Mouse (Mus musculus) urinary bladder, postnatal 25 days (tissue): ENCODE data around the gene Fam110a.
"Not testable (repeated sequence)": the region's sequence is repeated elsewhere in the genome, so short reads cannot be mapped to it uniquely, and the experiment has no call there.

Source experiments
- DNase-seq: peaks from one replicate; pipeline ENCODE4 v3.0.0; 2022; ENCODE audit warnings: low spot score

Gene Fam110a

DNA sequence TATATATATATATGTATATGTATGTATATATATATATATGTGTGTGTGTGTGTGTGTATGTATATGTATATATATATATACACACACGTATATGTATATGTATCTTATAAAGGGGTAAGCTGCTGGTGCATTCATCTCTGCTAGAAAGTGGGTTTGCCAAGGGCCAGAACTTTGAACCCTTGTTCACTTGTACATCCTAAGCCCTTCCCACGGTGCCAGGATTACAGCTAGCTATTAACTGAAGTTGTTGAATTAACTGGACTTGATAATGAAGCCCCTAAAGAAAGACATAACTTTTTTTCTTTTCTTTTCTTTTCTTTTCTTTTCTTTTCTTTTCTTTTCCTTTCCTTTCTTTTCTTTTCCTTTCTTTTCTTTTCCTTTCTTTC, 17.2 kb upstream of the Fam110a start:
- not testable (repeated sequence) for DNase-seq

DNA sequence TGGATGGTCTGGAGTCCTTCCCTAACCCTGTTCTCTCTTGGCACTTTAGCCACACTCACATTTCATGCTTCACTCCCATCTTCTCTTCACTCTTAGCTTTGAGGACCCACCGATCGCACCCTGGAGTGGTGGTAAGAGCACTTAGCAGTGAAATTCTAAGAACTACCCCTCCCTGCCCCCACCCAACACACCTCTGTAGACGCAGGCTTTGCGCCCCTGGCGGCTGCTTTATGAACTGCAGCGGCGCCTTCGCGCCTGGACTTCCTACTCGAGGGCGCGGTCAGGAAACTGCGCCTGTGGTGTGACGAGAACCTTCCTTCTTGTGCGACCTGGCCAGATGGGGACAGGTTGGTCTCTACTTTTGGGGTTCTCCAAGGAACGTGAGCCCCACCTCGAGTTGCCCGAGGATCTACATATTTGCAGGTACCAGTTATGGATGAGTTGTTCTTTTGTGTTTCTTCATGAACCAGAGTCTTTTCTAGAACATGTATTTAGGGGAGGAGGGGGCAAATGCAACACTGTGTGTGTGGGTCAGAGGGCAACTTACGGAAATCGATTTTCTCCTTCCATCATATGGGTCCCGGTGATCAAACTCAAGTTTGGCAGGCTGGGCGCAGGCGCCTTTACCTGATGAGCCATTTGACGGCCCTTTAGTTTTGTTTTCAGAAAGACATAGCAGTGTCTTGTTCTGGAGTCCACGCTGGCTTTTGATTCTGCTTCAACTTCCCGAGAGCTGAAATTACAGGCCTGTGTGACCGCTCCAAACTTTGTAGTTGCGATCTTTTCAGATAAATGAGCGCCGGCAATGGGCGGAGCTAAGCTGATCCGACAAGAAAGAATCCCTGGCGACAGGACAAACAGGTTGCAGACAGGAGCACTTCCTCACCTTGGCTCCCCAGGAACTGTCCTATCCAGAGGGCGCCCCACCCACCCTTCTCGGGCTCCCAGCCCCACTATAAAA, 16.5 kb upstream of the Fam110a start, which contains the start of gene Slc52a3:
Slc52a3 (plus strand) TSS at position 283 of the 961 bp plus-strand sequence.
- peak; percentile 95 for DNase-seq

DNA sequence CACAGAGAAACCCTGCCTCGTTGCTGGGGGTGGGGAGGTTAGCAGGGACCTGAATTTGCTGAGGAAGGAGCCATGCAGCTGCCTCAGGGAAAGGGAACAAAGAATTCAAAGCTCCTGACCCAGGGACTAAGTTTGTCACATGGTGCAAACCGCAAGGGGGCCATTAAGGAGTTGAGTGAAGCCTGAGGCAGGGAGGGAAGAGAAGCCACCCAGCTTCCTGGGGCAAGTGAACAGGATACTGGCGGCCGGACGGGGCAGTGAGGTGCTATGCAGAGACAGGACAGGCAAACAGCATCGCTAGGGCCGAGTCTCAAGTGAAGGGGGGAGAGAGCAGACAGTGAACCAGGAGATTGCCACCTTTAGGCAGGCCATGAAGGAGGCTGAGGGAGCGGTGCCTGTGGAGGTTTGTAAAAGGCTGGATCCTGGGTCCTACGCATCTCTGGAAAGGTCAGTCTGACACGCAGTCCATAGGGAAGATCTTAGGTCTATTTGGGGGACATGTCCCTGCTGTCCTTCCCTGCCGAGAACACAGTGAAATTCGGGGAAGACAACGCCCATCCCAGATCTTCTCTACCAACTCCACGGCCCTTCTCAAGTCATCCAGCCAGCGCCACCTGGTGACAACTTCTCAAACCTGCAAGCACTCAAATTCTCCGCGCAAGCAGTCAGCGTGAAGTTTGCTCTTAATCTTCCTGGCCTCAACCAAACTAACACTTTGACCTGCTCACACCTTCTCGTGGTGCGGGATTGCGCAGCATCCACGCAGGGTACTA, 14.5 kb upstream of the Fam110a start:
- DNase-seq: peak; percentile 80

DNA sequence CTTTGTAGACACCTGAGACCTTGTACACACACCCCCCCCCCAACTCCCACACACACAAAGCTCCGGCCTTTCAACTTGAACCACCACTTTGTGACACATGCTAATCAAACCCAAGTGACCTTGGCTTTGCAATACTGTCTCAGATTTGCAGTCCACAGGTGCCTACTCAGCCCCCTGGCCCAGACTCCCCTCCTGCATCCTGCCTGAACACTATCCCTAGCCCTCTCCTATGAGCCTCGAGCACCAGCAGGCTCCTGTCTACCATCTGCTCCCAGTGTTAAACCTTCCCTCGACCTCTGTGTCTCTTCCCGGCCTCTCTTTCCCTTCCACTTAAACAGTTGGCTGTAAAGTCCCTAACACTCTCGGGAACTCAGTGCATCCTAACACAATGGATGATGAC, 11.4 kb upstream of the Fam110a start:
- DNase-seq: no peak

DNA sequence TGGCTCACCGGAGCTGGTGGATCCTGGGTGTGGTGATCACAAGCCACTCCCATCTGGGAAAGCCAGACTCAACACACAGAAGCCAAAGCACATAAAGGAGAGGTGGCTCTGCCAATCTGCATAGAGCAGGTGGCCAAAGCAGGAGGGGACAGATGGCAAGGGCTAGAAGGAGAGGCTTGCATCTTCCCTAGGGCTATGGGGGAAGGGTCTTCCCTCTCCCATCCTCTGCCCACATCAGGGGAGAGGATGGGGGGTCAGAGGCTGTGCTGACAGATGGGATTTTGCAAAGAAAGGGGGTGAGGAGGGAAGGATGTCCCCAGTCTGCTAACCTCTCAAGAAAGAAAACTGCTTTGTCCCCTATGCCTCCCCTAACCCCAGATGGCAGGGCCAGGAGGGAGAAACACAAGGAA, 11.0 kb upstream of the Fam110a start:
- DNase-seq: no peak

DNA sequence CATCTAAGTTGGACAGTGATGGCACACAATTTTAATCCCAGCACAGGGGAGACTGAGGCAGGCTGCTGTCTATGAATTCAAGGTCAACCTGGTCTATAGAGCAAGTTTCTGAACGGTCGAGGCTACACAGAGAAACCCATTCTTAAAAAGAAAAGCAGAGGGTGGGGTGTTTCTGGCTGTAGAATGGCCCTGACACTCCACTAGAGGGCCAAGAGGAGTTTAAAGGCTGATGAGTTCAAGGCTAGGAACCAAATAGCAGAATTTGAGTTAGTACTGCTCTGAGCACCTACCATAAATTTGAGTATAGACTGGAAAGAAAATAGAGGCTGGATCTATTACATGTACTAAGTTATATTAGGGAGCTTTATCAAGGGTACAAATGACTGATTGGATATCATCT, 9.0 kb upstream of the Fam110a start:
- no peak for DNase-seq

DNA sequence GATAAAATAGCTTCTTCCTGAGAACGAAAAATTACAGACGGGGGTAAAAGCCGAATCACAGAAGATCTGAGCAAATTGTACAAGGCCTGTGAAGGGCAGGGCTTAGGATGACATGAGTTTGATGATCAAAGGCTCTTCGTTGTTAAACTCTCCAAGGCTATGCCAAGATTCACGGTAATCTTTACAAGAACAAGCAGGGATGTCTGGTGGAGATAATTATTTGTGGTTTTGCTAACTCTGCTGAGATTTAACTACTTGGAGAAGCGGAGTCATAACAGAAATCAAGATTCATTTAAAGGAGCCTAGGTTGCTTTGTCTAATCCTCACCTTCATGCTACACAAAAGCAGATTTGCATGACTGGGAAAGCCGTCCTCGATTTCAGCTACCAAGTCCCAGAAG, 6.9 kb upstream of the Fam110a start:
- no peak for DNase-seq

DNA sequence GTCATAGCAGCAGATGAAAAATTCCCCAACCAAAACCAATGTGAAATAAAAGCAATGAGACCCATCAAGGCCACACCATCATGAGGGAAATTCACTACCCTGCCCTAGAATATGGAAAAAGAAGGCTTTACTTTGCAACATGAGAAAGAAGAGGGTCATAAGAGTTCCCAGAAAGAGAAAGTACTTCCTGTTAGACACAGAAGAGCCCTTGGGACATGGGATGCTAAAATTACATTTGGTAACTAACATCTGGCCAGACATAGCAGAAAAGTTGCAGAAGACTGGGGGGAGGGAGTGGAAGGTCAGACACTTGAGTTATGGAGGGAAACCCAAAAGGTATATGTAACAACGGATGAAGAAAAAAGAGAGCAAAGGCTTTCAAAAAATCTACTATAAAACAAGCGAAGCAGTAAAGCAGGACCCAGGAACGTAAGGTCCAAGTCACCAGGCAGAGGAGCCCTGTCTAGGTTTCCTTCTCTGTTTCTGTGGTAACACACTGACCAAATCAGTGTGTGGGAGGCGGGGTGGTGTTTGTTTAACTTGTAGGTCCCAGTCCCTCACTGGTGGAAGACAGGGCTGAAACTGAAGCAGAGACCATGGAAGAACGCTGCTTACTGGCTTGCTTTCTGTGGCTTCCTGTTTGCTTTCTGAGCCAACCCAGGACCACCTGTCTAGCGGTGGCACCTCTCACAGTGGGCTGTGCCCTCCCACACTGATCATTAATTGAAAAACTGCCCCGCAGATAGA, 5.6 kb upstream of the Fam110a start:
- DNase-seq: no peak

DNA sequence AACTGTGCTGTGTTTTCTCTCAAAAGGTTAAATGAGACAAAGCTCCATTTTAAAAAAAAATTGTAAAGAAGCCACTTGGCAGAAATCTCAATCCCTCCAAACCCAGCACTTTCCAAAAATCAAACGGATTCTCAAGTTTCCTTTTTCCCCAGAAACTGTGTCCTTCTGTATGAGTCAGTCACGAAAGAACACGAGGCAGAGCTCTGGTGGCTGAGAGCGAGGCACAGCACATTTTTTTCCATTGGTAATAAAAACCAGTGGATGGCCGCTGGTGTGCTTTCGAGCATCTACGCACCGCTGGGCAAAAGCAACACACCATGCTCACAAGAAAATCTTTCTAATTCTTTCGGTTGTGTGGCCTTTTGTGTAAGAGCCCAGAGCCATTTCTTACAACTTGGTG, 4.0 kb upstream of the Fam110a start:
- no peak for DNase-seq

DNA sequence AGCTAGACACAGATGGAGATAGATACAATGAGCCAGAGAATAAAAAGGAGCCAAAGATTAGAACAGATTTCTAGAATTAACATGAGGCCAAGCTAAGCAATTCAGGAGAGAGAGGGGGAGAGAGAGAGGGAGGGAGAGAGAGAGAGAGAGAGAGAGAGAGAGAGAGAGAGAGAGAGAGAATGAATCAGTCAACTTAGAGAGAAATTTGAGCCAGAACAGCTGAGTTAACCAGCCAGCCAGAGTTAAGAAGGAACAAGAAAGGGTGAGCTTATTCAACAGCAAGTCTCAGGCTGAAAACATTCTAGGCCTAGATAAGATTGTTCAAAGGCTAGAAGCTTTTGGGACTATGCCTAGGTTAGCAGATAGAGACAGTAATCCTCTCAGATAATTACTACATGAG, 2.5 kb upstream of the Fam110a start:
- DNase-seq: no peak

DNA sequence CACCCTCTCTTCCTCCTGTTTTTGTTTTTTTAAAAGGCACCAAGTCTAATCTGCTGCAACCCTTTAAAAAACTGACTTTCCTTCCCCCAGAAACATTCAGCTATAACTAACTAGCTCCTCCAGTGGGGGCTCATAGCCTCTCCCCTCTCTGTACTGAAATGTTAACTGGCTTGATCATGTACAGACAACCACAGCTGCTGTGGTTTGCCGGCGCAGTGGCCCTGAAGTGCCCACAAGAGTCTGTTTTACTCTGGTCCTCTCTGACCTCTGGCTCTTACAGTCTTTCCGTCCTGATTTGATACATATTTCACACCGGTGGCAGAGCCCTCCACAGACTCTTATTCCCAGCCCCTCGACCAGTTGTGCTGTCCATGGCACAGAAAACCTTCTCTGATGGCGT, 1.2 kb upstream of the Fam110a start:
- DNase-seq: no peak

DNA sequence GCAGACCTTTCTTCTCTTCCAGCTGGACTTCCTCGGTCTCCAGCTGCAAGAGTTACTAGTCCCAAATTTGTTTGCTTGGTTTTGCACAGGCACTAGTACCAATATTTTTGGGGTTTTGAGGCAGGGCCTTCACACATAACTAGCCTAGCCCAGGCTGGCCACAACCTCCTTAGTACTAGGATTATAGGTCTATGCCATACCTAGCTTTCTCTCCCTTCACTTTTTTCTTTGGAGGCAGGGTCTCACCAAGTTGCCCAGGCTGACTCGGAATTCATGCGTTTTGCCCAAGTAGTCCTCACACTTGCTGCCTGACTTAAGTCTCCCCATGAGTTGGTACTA, 305 bp upstream of the Fam110a start:
- no peak for DNase-seq

DNA sequence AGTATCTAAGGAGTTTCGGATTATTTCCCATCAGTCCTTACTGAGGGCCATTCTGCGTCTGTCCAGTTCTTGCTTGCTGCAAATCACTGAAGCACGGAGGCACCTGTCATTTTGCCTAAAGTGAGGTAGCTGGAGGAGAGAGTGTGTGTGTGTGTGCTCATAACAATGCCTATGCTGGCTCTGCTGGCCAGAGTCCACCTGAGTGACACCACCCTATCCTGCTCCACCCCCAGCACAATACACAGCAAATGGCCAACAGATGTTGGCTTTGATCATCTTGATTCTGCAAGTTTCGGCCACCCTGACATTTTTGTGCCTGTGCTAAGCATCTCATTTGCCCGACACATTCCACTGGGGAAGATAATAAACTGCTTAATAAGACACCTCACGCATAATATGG, 1.5 kb downstream of the Fam110a start:
- DNase-seq: no peak

DNA sequence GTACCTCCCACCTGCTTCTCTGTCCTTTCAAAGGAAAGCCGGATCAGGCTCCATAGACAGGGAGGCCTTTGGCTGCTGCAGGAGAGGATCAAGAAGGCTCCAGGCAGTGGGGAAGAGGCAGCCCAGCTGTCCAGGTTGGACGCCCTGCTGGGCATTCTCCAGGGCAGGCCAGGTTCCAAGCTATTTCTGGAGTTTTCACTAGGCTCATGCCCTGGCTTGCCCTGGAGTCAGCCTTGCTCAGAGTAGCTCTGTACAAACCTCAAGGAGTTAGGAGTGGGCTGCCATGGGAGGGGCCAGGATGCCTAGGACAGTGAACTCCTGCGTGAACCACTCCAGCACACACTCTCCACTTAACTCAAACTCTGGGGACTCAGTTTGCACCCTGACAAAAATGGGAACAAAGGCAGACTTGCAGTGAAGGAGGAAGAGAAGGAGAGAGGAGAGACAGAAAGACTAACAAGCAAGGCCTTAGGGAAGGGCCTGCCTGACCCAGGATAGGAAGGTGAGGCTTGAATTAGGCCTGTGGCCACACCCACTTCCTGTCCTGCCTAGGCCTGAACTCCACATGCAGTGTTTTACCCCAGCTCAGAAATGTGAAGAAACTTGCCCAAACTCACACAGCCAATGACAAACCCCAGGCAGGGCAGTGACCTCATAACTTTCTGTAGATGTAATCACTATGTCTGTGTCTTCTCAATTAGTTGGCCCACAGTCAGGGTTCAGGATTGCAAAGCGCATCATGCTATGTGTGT, 2.2 kb downstream of the Fam110a start:
- no peak for DNase-seq

DNA sequence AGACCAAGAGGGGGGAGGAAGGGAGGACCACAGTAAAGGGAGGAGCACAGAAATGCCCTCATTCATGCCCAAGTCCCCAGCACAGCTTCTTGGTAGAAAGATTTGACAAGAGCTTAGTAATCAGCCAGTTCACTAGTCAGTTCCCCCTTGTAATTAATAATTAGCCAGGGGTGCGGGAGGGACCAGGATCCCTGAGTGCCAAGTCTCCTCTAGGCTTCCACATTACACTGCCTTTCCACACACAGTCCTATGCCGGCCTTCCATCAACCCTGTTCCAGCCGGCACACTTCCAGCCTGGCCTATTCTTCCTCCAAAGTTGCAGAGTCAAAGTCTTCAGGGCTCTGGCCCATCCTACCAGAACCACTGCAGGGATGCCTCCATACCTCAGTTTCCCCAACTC, 4.0 kb downstream of the Fam110a start:
- DNase-seq: no peak

DNA sequence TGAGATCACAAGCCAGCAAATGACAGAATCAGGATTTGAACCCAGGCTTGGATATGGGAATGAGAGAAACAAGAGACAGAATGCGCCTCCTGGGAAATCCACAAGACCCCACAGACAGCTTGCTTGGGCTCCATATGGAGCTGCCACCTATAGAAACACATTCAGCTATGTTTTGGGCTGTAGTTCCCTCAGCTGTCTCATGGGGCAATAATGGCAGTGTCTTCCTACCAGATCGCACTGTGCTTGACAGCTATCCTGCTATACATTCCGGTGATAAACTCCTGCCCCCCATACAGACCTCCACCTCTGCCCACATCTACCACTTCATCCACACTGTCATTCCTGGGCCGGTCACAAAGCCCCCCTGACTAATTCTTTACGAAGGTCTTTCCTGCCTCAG, 4.7 kb downstream of the Fam110a start:
- DNase-seq: no peak

DNA sequence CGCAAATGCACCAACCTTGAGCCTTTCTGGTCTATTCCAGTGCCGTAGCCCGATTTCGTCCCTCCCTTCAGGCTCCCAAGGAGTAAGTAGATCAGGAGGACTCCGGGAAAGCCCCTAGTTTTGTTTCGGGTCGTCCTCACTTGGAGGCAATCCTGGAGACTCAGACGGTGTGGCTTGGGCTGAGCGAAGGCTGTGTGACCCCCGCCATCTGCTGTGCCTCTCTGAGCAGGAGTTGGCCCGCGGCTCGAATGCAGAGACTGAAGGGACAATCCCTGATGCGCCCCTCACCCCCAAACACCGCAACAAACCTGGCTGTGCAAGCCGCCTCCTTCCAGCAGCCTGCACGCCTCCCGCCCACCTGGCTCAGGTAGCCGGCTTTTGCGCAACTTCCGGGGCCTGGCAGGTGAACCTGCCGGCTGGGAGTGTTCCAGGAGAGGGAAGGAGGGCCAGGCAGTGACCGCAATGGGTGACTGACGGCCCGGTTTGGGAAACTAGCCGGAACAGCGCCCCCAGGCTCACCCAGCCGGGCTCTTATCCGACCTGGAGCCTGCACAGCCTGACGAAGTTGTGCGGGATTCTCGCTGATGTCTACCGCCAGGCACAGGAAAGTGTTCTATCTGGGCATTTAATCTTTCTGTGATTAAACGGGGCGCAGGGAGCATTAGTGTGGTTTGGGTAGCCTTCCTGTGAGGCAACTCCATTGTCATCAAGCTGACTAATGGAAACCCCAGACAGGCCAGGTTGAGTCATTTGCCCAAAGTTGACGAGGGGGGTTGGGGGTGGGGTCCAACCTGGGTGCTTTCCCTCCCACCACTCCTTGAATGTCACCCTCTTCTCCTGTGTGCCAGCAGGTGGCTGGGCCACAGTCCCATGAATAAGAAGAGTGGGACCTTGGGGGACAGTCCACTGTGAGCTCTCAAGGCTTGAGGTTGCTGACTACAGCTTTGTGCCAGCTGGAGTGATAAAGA, 6.1 kb downstream of the Fam110a start:
- peak; percentile 60 for DNase-seq

DNA sequence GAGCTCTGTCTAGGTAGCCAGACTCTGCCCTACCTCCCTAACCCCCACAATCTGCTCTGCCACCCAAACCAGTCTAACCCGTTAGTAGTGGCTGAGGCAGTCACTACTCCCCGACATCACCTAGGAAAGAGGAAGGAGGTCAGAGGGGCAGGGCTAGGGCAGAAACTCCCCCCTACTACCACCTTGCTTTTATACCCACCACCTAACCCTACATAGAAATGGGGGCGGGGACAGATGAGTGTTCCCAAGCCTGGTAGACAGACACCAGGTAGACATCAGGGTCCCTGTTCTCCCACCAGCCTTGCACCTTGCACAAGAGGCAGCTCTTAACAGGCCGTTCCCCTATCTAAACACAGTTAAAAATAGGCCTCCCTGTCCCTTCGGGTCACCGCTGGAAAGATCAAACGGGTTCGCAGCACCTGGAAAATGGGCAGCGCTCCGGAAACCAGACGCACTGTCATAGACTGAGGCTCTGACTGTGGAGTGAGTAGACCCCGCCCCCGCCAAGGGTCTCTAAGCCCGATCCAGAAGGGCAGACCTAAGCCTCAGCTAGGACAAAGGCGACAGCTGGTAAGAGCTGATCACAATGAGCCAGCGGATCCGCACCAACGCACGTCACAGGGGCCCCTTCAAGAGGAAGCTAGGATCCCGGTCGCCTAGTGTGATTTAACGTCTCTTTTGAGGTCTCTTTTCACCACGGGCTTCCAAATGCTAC, 7.0 kb downstream of the Fam110a start:
- peak; percentile 31 for DNase-seq

DNA sequence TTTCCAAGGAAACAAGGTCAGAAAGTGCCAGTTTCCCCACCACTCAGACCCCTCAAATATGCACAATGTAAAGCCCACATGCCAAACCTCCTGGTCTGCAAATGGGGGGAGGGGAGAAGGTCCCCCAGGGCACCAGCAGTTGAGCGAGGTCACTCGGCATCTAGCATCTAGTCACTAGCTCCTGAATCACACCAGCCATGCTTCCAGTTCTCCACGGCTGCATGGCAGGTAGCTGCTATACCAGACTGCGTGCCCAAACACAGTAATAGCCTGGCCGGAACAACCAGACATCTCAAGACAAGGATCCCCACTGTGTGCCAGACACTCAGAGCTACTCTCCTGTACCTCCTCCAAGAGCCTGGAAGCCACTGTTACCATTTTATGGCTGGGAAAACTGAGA, 8.3 kb downstream of the Fam110a start:
- DNase-seq: no peak
